Mouse (Mus musculus) CH12.LX (cell line): ENCODE data around the gene Acta1.

Source experiments
- CTCF ChIP-seq, 2 experiments: IDR thresholded peaks in 1 of 2; conservative IDR thresholded peaks in 1 of 2; 2 replicates each; pipeline ENCODE4 v1.5.1; 2011 to 2012; ENCODE audit warnings: low read depth in 2 of 2, low read length in 2 of 2, improper control_type of control experiment in 1 of 2, inconsistent platforms in 1 of 2, mild to moderate bottlenecking in 1 of 2, moderate library complexity in 1 of 2
- MAZ ChIP-seq: IDR thresholded peaks from 2 replicates; pipeline ENCODE4 v1.6.1; 2012; ENCODE audit warnings: low read depth, mild to moderate bottlenecking, inconsistent platforms, low read length, improper control_type of control experiment, moderate library complexity
- UBTF ChIP-seq: IDR thresholded peaks from 2 replicates; pipeline ENCODE4 v1.6.1; 2012; ENCODE audit warnings: low read depth, mild to moderate bottlenecking, inconsistent platforms, low read length, improper control_type of control experiment, moderate library complexity
- USF1 ChIP-seq: IDR thresholded peaks from 2 replicates; pipeline ENCODE4 v1.6.1; 2014; ENCODE audit warnings: low read depth, mild to moderate bottlenecking, inconsistent platforms, low read length, improper control_type of control experiment

DNA sequence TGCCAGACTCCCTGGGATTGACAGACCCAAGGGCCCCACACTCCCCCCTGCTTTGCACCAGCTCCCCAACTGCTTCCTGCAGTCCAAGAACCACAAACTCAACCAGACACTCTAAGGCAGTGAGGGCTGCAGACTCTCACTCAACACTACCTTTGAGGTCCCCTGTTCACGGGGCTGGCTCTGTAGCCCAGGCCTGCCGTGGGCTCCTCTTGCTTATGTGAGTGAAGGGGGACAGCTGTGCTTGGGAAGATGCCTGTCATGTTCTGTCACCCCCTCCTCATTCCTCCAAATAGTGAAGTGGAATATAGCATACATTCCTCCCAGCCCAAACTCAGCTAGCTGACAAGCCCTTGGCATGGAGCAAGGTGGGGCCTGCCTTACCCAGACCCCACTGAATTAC, 12.1 kb downstream of the Acta1 start:
- TF ChIP-seq UBTF (no peak), MAZ (no peak), USF1 (no peak), CTCF (conservative IDR thresholded peaks at IDR 0.05 in 1 of 2, IDR thresholded peaks at IDR 0.05 in 1 of 2; ENCODE audit: low read depth in 2 of 2, low read length in 2 of 2) (no peak)
